Mouse (Mus musculus): Measurements from ENCODE around the gene Grid1.

The Grid1 gene

DNA sequence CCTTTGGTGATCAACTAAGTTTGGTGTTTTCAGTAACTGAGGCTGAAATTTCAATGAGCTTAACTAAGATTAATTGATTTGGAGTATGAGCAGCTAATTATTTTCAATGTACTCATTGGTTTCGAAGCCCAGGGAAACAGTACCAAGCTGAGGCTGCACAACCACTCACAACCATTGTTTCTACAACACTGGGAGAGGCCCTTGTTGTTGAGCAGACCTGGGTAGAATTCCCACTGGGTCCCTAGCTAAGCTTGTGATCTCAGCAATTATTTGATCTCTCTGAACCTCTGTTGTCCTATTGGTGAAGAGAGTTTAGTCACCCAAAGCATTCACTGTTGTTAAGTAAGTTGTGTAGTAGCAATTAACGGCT lies 293.4 kb downstream of the Grid1 start:
- DNase-seq (ENCODE audit: low spot score), result no peak

DNA sequence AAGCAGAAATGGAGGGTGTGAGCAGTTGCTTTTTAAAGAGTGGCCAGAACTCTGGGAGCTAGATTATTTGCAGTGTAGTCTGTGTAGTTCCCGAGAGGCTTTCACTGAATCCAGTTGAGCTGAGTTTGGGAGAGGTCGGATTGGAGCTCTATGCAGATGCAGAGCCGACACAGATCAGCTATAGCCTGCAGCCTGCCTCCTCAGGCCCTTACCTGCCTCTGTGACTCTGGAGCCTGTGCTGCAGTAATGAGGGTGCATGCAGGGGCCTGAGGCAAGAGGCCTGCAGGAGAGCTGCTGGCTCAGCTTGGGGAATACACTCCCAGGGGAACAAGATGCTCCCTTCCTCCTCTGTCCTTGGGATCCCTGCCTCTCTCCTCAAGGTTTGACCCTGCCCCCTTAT lies 296.0 kb downstream of the Grid1 start:
- no peak for DNase-seq (ENCODE audit: low spot score)

DNA sequence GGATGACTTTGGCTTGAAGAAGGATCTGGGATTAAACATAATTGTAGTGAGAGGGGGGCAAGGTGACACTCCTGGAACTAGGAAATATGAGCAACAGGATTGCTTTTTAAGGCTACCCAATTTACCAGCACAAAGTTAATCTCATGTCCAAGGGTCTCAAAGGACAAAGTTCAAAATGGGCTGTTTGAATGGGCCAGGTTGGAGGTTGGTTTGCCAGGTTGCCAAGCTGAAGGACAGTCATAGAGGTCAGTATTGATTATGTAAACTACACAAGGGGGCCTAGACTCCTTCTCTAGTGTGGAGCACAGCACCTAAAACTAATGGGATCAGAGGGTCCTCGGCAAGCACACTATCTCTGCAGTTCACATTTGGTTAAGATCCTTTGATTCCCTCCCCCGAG lies 300.2 kb downstream of the Grid1 start:
- no peak for DNase-seq (ENCODE audit: low spot score)

DNA sequence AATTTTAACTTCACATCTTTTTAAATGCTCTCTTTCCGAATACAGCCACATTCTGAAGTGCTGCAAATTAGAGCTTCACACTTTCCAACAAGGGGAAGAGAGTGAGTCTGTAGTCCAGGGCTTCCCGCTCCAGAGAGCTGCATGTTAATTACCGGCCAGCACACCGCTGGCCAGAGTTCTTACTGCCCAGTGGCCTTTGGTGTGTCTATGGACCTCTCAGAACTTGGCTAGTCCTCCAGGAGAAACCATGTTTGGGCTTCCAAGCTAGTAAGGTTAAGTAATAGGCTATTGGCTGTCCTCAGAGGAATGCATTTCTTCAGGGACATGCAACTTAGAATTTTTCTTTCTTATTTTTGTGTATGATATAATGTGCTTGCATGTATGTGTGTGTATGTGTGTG lies 301.0 kb downstream of the Grid1 start:
- no peak for DNase-seq (ENCODE audit: low spot score)

DNA sequence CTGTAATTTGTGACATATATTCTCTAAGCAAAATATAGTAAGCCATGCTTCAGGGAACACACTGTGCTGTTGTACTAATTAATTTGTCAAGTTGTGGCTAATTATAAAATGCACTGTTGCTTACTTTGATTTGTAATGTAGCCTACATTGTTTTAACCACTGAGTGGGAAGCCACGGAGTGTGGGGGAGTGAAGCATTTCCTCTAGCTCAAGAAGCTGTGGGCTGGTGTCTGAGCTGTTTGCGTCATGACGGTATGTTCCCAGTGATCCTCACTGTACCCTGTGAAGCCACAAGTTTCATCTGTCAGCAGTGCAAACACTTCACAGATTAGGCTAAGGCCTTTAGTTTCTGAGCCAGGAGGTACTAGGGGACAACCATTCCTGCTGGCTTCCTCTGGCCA lies 302.2 kb downstream of the Grid1 start:
- peak; percentile 36 for DNase-seq (ENCODE audit: low spot score)

DNA sequence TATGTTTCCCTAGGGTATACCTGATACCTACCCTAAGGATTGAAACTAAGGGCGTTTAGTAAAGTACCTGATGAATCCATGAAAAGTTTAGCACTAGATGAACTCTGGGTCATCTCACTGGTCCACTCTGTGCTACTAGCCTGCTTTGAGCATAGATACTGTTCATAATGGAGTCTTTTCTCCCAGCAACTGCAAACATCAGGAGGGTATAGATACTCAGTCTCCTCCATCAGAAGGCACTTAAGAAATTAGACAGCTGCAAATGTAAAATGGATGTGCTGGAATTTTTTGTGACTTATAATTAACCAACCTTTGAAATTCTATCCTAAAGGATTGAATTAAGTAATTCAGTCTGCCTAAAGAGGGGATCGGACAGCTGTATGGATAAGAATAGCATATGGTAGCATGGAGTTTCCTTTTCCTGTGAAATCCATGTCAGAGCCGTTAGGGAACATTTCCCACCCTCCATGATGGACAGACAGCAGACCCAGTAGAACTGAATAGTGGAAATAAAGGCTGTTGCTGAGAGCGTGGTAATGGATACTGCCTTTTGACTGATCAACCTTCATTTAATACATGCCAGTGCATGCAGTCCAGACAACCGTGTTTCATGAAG lies 303.5 kb downstream of the Grid1 start:
- DNase-seq (ENCODE audit: low spot score), result no peak

DNA sequence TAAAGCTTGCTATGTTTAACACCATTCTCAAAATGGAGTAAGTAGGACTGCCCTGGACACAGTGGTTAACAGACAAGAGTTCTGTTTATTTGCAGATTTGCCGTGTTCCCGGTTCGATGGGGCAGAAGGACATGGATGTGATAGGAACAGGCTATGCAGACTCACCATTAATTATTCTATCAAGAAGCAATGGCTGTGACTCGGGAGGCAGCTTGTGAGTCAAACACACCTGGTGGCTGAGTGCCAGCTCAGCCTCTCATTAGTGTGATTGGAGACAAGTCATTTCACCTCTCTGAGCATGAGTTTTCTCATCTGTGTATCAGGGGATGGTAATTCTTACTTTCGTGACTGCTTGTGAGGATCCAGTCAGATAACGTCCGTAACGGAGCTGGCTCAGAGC lies 307.7 kb downstream of the Grid1 start:
- DNase-seq (ENCODE audit: low spot score), result no peak

DNA sequence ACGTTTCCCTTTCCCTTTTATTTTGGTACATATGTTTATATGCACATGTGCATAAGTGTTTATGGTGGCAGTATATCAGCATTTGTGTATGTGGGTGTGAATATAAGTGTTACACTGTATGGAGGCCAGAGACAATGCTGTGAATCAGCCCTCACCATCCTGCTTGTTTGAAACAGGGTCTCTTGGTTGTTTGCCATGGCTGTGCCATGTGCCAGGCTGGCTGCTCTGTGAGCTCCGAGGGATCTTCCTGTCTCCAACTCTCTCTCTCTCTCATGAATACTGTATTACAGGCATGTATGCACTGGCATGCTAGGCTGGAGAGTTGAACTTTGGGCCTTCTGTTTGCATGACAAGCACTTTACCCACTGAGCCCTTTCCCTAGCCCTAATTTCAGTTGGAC lies 315.1 kb downstream of the Grid1 start:
- DNase-seq (ENCODE audit: low spot score), result no peak

DNA sequence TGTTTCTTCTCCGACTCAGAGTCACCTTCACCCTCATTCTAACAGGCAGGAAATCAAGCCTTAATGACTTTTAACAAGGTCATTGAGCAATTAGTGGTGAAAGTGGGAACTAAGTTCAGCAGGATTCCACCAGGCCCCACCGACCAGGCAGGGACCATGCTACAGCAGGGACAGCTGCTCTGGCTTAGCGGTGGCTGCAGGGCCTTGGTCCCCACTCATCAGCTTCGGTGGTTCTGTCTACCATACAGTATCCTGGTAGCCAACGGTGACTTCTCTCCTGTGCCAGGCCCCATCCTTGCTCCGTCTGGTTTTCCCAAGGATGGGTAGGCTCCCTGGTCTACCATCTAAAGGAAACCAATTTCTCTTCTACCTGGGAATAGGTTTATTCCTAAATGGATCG lies 318.2 kb downstream of the Grid1 start:
- DNase-seq (ENCODE audit: low spot score), result no peak

DNA sequence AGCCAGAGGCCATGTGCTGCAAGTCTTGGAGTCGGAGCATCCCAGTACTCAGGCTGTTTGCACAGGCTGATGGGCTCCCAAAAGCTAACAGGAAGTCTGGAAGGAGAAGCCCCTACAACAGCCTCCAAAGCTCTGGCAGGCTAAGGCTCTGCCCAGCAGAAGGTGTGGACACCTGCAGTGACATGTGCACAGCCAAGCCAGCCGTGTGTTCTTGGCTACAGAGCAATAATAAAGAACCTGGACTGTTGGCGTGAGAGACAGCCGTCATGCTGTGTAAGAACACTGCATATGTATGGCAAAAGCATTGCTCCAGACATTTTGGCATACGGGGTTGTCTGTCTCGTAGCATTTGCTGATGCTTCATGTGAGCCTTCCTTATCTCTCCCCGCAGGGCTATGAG lies 319.9 kb downstream of the Grid1 start:
- DNase-seq (ENCODE audit: low spot score), result no peak

DNA sequence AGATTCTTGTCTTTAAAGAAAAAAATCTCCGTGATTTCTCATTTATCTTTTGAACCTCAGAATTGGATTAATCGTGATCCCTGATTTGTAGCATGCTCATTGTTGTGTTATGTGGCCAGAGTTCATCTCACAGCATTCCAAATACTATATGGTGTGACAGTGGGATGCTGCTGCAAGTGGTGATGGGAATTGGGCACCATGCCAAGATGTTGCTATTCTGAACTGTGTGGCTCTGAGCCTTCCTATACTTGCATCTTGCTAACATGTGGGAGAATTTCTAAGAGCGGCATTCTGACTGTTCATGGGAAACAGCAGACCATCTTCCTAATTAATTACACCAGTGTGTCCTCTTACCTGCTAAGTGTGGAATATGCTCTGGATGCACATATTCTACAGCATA lies 332.5 kb downstream of the Grid1 start:
- DNase-seq (ENCODE audit: low spot score), result no peak

DNA sequence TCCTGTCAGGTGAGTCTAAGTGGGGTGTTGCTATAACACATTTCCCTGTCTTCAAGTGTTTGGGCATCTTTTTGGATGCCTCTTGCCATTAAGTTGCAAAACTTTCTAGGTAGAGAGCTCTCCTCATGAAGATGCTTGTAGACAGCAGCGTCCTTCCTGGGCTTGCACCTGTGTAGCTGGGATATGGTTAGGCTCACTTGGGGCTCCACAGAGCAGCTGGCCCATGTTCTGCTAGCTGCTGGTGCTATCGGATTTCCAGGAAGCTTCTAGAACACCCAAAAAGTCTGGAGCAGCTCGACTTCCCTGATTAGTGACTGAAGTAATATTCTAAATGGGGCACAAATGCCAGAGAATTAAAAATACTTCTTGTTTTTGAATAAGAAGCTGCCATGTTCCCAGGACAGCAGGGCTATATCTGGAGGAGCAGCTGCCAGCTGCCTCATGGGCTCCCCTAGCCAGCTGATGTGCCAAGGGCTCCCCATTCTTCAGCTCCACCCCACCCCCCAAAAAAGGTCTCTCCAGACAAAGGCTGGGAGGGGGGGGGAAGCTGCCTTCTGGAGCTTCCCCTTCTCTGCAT lies 333.9 kb downstream of the Grid1 start:
- DNase-seq (ENCODE audit: low spot score), result peak; percentile 14

DNA sequence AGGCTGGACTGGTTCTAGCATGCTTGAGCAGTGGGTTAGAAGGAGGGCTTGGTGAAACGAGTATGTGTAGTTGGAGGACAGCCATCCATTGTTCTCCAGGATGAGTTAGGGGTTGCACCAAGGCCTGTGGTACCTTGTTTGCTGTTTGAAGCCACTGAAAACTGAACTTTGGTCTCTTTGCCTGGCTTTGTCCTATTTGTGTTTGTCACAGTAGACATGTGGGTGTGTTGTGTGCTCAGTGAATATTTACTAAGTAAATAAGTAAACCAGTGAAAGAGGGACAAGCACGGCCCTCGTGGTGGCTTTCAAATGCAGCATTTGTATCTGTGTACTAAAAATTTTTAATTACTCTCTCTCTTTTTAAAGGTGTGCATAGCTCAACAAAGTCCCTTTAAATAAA lies 334.5 kb downstream of the Grid1 start:
- no peak for DNase-seq (ENCODE audit: low spot score)

DNA sequence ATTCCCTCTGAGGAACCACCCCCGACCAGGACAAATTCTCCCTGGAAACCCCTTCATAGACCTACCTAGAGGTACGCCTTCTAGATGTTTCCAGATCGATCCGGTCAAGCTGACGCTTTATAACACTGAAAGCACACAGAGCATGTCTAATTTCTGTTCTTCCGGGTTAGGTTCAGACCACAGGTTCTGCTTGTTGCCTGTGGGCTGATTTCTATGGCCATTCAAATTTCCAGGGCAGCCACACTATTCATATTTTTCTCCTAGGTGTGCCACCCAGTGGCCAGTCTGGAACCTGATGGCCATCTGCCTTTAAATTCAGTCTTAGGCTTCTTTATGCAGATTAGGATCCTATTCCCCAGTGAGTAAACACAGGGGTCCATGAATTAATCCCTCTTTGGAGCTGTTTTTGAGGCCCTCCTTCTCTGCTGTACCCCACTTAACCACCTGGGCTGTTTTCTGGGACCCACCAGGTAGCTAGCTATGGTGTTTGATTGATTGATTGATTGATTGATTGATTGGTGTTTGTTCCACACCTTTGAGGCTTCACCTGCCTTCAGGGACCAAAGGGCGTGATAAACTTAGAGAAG lies 337.3 kb downstream of the Grid1 start:
- no peak for DNase-seq (ENCODE audit: low spot score)

DNA sequence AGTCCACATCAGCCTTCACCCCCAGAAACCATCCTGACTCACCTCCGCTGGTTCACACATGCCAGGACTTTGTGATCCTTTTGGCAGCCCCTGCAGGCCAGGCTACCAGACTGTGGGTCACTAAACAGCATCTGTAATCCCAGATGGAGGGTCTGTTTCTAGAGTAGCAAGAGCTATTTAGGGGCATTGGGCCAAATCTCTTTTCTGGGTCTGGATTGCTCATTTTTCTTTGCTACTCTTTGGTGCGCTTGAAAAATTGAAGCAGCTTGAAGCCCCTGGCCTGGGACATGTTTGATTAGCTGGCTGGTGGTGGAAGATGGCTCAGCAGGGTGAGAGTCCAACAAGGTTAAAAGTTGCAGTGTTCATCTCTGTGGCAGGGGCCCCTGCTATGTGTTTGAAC lies 339.4 kb downstream of the Grid1 start:
- DNase-seq (ENCODE audit: low spot score), result no peak

DNA sequence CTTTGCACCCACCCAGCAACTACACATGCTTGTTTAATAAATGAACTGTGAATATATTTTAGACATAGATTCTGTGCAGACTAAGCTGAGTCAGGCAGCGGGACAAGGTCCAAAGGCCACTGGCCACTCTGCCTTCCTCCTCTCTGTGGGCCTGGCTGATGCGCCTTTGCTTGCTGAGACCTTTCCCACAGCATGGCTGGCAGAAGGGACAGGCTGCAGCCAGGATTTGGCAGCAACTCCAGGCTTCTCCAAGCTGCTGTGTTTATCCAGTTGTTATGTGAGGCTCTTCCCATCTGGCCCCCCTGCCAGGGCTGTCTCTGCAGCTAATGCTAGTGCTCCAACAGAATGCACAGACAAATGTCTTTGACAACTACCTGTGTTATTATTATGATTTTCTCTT lies 347.5 kb downstream of the Grid1 start:
- DNase-seq (ENCODE audit: low spot score), result no peak

DNA sequence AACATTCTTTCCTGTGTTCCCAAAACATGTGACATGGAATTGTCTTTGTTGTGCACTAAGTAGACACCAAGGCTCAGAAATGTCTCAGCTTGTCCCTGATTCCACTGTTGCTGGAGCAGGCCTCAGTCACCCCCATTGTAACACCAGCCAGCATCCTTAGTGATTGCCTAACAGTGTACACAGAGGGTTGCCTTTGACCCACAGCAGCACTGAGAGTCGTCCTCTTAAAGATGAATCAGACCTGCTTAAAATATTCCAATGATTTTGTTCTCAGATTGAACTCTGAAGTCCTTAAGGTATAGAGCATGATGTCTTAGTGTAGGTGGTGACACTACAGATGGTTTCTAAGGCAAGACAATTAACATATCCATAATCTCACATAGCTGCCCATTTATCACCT lies 354.0 kb downstream of the Grid1 start:
- DNase-seq (ENCODE audit: low spot score), result no peak

DNA sequence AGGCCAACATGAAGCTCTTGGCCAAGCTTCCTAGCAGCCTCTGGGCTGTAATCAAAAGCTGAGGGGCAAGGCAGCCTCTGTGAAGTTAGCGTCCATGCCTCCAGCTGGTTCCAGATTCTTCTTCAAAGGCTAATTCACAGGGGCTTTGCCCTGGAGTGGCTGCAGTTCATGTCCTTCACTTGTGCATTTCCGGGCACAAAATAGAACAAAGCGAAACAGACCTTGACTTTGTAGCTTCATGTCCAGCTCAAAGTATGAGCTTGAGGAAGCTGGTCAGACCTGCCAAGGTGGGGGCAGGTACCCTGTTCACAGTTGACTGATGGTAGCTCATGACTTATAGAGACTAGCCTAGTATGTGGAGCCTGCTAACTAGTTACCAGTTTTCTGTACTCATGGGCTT lies 356.1 kb downstream of the Grid1 start:
- no peak for DNase-seq (ENCODE audit: low spot score)

DNA sequence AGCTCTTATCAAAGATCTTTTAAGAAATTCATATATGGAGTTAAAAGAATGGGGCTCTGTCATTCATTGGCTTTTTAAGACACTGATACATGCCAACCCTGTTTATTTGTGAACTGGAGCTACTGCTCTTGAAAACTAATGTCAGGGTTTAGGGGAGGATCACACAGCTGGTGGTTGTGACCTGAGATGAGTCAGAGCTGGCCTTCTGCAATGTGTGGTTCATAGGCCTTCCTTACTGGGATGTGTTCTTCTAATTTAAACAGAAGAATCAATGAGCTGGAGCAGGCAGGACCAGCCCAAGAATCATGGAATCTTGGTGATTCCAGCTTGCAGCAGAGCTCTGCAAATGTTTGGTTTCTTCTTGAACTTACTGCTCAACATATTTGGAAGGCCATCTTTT lies 359.2 kb downstream of the Grid1 start:
- DNase-seq (ENCODE audit: low spot score), result no peak

DNA sequence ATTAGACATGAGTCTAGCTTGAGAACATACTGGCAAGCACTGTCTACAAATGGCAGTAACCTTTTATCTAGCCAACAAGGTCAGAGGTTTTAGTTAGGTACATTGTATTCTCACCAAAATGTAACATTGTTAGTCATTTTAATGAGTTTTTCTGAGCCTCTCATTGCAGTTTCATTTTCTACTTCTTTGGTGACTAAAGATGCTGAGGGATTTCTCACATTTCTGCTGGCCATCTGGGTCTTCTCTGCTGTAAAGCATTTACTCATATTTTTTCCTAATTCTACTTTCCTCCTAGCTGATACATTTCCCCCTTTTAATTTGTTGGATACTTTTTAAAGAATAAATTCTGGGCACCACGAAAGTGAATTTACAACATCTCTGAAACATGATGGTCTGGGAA lies 365.5 kb downstream of the Grid1 start:
- DNase-seq (ENCODE audit: low spot score), result no peak

DNA sequence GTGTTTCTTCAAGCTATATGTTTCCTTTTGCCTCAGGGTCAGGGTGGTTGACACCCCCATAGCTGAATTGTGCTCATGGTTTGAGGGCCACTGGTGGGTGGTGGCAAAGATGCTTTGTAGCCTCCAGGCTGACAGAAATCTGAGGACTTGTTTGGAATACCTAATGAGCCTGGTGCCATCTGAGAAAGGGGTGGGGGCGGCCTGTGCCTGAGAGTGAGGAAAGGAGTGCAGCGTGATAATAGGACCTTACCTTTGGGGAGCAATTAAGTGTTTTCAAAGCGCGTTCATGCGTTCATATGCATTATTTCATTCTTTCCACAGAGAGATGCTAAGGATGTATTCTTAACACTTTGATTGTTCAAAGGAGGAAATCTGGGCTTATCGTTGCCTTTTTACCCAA lies 372.3 kb downstream of the Grid1 start:
- no peak for DNase-seq (ENCODE audit: low spot score)

DNA sequence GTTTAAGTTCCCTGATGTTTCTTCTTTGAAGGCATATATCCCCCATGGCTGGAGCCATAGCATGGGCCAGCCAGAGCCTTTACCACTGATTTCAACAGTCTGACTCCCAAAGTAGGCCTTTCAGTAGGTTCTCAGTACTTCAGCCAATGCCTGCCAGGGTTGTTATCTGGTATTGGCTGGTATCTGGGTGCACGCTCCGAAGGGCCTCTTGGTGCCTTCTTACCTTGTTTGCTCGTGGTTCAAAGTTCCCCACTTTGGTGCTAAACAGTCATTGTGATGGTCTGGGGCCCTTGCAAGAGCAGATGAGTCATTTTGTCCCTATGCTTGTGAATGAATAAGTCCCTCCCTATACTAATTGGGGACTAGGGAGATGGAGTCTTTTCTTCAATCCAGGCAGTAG lies 377.5 kb downstream of the Grid1 start:
- no peak for DNase-seq (ENCODE audit: low spot score)

DNA sequence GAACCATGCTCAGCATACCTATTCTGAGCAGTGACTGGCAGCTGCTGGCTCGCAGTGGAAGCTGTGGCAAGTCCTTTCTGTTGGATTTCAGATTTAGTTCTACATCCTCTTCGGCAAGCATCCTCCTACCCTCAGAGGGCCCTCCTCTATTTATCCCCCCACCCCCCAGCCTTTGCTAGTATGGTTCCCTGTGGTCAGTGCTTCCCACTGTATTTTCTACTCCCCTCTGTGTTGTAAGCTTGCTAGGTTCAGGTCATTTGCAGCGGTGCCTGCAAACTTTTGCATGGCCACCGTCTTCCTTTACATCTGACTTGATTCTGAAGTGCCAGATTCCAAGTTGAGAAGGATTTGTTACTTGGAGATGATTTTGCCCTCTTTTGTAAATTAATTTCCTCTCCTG lies 378.5 kb downstream of the Grid1 start:
- no peak for DNase-seq (ENCODE audit: low spot score)

DNA sequence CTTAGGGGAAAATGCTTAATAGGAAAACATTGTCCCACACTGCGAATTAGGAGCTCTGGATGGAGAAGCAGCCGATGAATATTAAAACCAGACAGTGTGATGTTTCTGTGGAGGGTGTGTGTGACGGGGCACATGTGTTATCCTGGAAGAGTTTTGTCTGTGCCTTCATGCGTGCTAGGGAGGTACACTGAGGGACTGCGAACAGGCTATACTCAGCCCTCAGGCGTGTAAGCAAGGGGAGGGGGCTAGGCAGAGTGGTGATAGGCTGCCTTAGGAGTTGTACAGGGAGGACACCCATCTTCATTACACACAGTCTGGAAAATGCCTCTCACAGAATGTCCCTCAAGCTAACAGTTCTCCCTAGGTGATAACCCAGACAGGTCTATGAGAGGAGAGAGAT lies 379.0 kb downstream of the Grid1 start:
- DNase-seq (ENCODE audit: low spot score), result no peak
